Mouse (Mus musculus) spleen, adult 2 months (tissue): ENCODE data around the gene Tsc2.

Experiments
- CTCF ChIP-seq: fragments of 200-500 bp; IDR thresholded peaks from 2 replicates; pipeline ENCODE4 v1.5.1; 2011; ENCODE audit warnings: mild to moderate bottlenecking, inconsistent platforms; ENCODE audit not compliant: insufficient read depth, insufficient read length, insufficient replicate concordance; ENCODE audit errors: extremely low read depth
- POLR2A ChIP-seq: fragments of 200-500 bp; IDR thresholded peaks from 2 replicates; pipeline ENCODE4 v1.6.1; 2011; ENCODE audit warnings: low read depth, low read length, inconsistent platforms

DNA sequence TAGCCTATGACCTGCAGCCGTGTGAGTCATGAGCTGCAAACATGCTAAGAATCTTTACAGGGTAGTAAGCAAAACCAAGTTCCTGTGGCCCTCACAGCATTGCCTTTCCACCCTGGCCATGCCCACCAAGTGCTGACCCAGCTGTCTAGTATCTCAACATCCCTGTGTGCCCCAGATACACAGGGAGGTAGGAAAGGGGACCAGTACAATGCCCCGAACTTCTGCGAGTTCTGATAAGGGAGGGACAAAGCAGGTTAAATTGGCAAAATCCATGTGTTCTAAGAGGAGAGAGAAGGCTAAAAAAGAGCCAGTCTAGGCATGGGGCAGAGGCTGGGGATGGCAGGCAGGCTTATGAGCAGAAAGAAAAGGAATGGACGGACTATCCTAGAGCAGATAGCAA, 24.1 kb downstream of the Tsc2 start:
- no peak for TF ChIP-seq POLR2A
- no peak for TF ChIP-seq CTCF
